Mouse (Mus musculus) embryonic facial prominence, embryonic 15.5 days (tissue): ENCODE data around the gene Med13. TPM values are rescaled to one million over a fixed set of nuclear protein-coding genes. Genes with fewer than 3 reads are reported as not detected.

Experiments
- ATAC-seq: fragments of 200-750 bp; cut with Nextera tagmentation; 2 replicates; pipeline ENCODE4 v1.8.0; 2017; ENCODE audit warnings: low read depth, moderate TSS enrichment; ENCODE audit not compliant: insufficient number of reproducible peaks, low FRiP score, low TSS enrichment
- H3K27ac ChIP-seq: fragments of 300-500 bp; sonication (generic); replicated peaks from 2 replicates; pipeline ENCODE4 v1.5.1; 2015; ENCODE audit warnings: mild to moderate bottlenecking, inconsistent platforms
- H3K27me3 ChIP-seq: fragments of 300-500 bp; sonication (generic); 2 replicates; pipeline ENCODE4 v1.6.1; 2015; ENCODE audit warnings: inconsistent platforms
- H3K36me3 ChIP-seq: fragments of 300-500 bp; sonication (generic); 2 replicates; pipeline ENCODE4 v1.6.1; 2015; ENCODE audit warnings: mild to moderate bottlenecking, inconsistent platforms
- H3K4me1 ChIP-seq: fragments of 300-500 bp; sonication (generic); 2 replicates; pipeline ENCODE4 v1.6.1; 2015; ENCODE audit warnings: inconsistent platforms
- H3K4me2 ChIP-seq: fragments of 300-500 bp; sonication (generic); replicated peaks from 2 replicates; pipeline ENCODE4 v1.6.1; 2015; ENCODE audit warnings: mild to moderate bottlenecking, inconsistent platforms
- H3K4me3 ChIP-seq: fragments of 300-500 bp; sonication (generic); replicated peaks from 2 replicates; pipeline ENCODE4 v1.5.1; 2015; ENCODE audit warnings: mild to moderate bottlenecking, inconsistent platforms
- H3K9ac ChIP-seq: fragments of 300-500 bp; sonication (generic); 2 replicates; pipeline ENCODE4 v1.6.1; 2015; ENCODE audit warnings: inconsistent platforms
- H3K9me3 ChIP-seq: fragments of 300-500 bp; sonication (generic); replicated peaks from 2 replicates; pipeline ENCODE4 v1.6.1; 2016; ENCODE audit warnings: inconsistent platforms
- WGBS: fragments of 180-500 bp; shearing (Covaris S2); methylation state at CpG from one replicate; pipeline ENCODE4 v1.1.7; 2015; 5-methylcytosine and 5-hydroxymethylcytosine counted together
- polyA plus RNA-seq: library from polyadenylated mRNA; unstranded; fragments of >200 nt; fragmentation: Nextera tagmentation; extraction: Ambion mirVana; gene quantifications from 2 replicates; pipeline ENCODE4 v1.2.1, GENCODE M21; 2015

Med13 gene
- polyA plus RNA-seq, result 9.4 and 10.8 TPM in 2 replicates

DNA sequence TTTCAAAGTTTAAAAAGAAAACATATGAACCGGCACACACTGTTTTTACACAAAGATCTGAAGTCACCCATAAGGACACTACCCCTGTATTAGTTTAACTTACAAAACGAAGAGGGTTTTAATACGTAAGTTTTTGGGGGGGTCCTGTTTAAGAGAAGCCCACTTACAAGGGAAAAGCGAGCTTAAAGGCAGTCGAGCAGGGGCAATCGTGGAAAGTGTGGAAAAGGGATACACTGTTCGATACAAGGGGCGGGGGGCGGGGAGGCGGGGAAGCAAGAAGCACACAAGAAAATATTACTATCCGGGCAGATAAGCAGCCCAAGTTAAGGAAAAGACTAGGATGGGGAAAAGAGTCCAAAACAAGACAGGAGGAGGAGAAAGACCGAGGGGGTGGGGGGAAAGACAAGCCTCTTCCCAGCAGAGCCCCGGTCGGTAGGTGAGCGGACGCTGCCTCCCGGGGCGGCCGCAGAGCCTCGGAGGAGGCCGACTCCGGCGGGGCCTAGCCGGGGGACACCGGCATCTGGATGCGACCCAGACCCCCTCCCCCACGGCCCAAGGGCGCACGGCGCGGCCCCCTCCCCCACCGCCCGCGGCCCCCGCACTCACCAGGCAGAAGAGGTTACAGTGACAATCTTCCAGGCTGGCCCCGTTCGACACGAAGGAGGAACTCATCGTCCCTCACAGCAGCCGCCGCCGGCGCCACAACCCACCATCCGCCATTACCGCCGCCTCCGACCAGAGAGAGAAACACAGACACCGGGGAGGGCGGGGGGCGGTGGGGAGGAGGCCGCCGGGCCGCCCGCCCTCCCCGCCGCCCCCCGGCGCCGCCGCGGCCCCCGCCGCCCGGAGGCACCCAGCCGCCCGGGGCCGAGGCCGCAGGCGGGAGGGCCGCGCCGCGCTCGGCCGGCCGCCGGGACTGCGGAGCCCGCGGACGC lies at the start of gene Med13:
Med13 (minus strand) TSS at position 749 of the 935 bp plus-strand sequence.
- Histone ChIP-seq H3K36me3 (0 out of 2 replicates have a peak, but pooled peaks cover 4% of the 10 kb centered on the region), H3K9me3 (no peaks in the 10 kb centered on the region), H3K4me2 (peak within 1 kb of the TSS; percentile 65), H3K4me1 (peaks cover 15% of the 10 kb centered on the region; the same call in 1 of the 2 replicates), H3K9ac (peak within 1 kb of the TSS; percentile 96), H3K27ac (peak within 1 kb of the TSS; percentile 98), H3K27me3 (no peaks in the 10 kb centered on the region), H3K4me3 (peak within 1 kb of the TSS; percentile 92)
- ATAC-seq, result peak; percentile 45
- under 1% methylated on average over 65 of the region's 81 CpGs for WGBS

DNA sequence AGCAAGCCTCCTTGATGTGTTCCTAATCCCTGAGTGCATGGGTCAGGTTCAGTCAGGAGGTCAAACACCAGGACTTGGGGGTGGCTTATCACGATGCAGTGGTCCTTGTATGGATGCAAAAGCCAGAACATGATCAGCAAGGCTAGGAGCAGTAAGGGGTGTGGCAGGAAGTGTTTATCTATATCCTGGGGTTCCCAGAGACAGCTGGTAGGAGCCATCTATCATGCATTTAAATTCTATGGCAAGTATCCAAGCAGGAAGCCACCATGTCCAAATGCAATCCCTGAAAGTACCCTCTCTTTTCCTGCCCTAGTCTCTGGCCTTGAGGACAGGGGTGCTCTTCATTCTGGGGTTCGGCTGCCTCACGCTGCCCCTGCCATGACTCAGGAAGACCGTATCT lies 47.2 kb upstream of the Med13 start:
- no peak overlapping the region for H3K4me3 ChIP-seq
- H3K27ac ChIP-seq, result no peak overlapping the region
- 74% methylated on average over 4 of the region's 4 CpGs for WGBS
- no peak for ATAC-seq
- no peaks in the 10 kb centered on the region for H3K27me3 ChIP-seq
- H3K9me3 ChIP-seq, result no peaks in the 10 kb centered on the region
- H3K36me3 ChIP-seq, result no peaks in the 10 kb centered on the region
- H3K4me1 ChIP-seq, result peaks cover 4% of the 10 kb centered on the region; the same call in 1 of the 2 replicates
- no peak overlapping the region for H3K4me2 ChIP-seq
- H3K9ac ChIP-seq, result no peak overlapping the region

DNA sequence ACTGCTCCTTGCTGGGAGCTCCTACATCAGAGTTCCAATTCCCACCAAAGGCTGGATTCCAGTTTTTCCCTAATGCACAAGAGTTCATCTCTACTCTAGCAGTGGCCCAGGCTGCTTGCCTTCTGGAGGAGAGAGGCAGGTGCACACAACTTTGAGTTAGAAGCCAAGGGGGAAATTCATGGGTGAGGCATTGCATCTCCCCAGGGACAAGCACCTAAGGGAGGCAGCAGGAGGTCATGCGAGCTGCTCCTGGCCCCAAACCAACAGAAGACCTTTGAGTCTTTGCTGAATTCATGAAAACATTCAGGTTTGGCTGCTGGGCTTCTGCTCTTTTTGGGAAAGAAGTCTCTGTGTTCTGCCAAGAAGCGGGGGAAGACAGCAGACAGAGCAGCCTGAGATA lies 46.4 kb upstream of the Med13 start:
- no peak overlapping the region for H3K4me3 ChIP-seq
- no peak overlapping the region for H3K9ac ChIP-seq
- peaks cover 4% of the 10 kb centered on the region; the same call in 1 of the 2 replicates for H3K4me1 ChIP-seq
- 71% methylated on average over 2 of the region's 2 CpGs for WGBS
- no peaks in the 10 kb centered on the region for H3K36me3 ChIP-seq
- no peak for ATAC-seq
- no peaks in the 10 kb centered on the region for H3K27me3 ChIP-seq
- no peak overlapping the region for H3K4me2 ChIP-seq
- no peaks in the 10 kb centered on the region for H3K9me3 ChIP-seq
- no peak overlapping the region for H3K27ac ChIP-seq

DNA sequence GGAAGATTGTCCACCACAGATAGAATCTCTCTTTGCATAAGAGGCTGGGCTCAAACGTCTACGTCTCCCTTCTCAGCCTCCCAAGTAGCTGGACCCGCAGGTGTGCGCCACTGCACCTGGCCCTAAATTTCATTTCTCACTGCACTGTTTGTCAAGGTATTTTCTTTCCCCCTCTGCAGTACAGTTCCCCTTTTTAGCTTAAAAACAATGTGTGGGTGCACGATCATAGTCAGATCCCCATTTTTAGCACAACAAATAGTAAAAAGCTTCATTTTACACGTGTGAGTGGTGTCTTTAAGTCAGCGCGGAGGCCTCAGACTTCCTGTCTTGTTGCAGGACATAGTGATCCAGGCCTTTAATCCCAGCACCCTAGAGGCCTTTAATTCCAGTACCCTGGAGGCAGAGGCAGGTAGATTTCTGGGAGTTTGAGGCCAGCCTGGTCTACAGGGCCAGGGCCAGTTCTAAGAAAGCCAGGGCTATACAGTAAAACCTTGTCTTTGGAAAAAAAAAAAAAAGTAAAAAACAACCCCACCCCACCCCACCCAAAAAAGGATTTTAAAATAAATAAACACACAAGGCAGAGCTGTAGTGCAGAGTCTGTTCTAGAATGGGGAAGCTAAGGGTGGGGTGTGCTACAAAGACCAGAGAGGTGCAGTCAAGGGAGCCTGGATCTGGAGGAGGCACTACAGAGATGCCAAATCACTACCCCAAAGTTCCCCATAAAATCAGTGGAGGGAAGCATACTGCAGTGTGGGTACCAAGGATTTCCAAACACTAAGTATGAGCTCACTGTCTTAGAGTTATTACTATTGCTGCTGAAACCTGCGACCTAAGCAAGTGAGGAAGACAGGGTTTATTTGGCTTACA lies 42.1 kb upstream of the Med13 start:
- WGBS, result 80% methylated on average over 9 of the region's 9 CpGs
- Histone ChIP-seq H3K9ac (no peak overlapping the region), H3K4me1 (peaks cover 9% of the 10 kb centered on the region), H3K27ac (no peak overlapping the region), H3K36me3 (no peaks in the 10 kb centered on the region), H3K4me3 (no peak overlapping the region), H3K27me3 (no peaks in the 10 kb centered on the region), H3K9me3 (no peaks in the 10 kb centered on the region), H3K4me2 (no peak overlapping the region)
- ATAC-seq, result no peak

DNA sequence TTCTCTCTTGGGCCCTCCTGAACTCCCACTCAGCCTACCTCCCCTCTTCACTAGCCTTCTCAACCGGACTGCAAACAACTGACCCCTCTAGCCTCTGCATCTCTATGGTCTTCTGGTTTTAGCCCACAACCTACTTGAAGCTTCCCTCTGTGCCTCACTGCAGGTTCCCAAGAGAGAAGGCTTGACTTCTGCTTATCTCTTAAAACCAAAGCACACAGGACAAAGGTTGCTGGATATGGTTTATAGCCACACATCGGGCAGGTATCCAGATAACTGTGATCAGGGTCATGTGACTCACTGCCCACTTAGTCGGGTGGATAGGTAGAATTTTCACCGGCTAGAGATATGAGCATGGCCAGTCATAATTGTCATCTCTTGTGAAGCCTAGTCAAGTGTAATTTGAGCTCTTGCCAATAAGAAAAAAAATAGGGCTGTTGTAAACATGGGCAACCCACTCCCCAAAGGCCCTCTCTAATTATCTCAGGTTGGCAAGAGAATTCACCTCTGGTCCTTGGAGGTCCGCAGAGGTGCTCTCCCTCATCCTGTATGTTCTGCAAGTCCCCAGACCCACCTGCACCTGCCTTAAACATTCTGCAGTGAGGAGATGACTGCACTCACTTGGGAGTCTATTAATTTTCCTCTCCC lies 39.7 kb upstream of the Med13 start:
- Histone ChIP-seq H3K4me1 (peaks cover 6% of the 10 kb centered on the region), H3K36me3 (no peaks in the 10 kb centered on the region), H3K27ac (no peak overlapping the region), H3K27me3 (no peaks in the 10 kb centered on the region), H3K4me3 (no peak overlapping the region), H3K9ac (no peak overlapping the region), H3K9me3 (no peaks in the 10 kb centered on the region), H3K4me2 (no peak overlapping the region)
- ATAC-seq, result no peak
- WGBS, result 71% methylated on average over 5 of the region's 5 CpGs

DNA sequence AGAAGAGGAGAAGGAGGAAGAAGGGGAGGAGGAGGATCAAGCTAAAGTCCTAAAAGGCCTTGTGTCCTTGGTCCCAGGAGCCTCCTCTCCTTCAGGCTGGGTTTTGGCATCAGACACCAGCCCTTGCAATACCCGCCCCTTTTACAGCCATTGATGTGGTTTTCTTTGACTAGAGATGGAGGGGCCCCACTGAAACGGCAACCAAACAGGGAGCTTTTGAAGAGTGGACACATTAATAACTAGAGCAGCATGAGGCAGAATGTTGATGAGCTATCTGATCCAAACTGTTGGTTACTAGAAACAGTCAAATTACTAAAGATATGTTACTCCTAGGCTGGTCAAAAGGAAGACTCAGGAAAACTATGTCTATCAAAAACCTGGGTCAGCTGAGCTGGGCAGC lies 39.1 kb upstream of the Med13 start:
- Histone ChIP-seq H3K36me3 (no peaks in the 10 kb centered on the region), H3K27me3 (no peaks in the 10 kb centered on the region), H3K4me2 (no peak overlapping the region), H3K4me3 (no peak overlapping the region), H3K4me1 (peaks cover 6% of the 10 kb centered on the region), H3K9me3 (no peaks in the 10 kb centered on the region), H3K27ac (no peak overlapping the region), H3K9ac (no peak overlapping the region)
- WGBS, result 25% methylated on average over 2 of the region's 2 CpGs
- no peak for ATAC-seq

DNA sequence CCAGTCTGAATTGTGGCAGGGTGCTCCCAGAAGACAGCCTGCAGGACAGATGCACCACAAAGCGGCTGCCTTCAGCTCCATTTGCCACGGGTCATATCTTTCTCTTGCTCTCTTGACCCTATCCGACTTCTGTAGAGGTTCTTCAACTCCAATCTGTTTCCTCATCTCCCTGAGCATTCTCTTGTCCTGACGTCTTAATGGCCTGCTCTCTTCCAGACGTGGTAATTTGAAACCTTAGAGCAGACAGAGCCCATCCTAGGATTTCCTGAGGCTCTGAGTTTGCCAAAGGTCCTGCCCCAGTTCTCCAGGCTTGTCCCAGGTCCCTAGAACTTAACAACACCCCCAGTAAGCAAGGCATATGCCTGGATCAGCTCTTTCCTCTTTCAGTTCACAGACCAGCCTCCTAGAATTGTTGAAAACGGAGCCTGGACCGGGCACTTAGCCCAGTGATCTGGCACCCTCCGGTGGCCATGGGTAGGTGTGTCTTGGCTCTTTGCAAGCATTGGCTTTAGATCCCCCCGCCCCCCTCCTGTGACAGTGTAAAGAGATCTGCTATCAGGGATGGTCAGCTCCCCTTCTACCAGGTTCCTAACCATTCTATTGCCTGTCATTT lies 38.2 kb upstream of the Med13 start:
- no peak overlapping the region for H3K4me3 ChIP-seq
- 0 out of 2 replicates have a peak overlapping the region, but pooled peaks have one; percentile 12 for H3K4me2 ChIP-seq
- whole genome bisulfite sequencing, result 8% methylated on average over 9 of the region's 9 CpGs
- H3K27me3 ChIP-seq, result no peaks in the 10 kb centered on the region
- peaks cover 6% of the 10 kb centered on the region for H3K4me1 ChIP-seq
- no peak overlapping the region for H3K27ac ChIP-seq
- H3K36me3 ChIP-seq, result no peaks in the 10 kb centered on the region
- no peak overlapping the region for H3K9ac ChIP-seq
- no peaks in the 10 kb centered on the region for H3K9me3 ChIP-seq
- ATAC-seq, result no peak

DNA sequence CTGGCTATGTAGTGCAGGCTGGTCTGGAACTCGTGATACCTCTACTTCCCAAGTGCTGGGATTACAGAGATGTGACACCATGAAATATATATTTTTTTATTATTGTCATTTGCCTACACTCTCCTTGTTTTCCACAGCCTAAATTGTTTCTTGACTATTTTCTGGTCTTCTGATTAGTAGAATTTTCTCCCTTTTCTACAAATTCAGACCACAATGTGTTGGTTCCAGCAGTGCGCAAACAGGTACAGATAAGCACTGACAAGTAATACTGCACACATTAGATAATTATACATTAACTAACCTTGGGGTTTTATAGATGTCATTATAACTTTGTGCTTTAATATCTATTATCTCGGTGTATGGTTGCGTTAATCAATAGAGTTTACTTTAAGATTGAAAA lies 37.7 kb upstream of the Med13 start:
- Histone ChIP-seq H3K4me1 (peaks cover 6% of the 10 kb centered on the region), H3K27ac (no peak overlapping the region), H3K27me3 (no peaks in the 10 kb centered on the region), H3K4me3 (no peak overlapping the region), H3K9me3 (no peaks in the 10 kb centered on the region), H3K9ac (no peak overlapping the region), H3K36me3 (no peaks in the 10 kb centered on the region), H3K4me2 (no peak overlapping the region)
- no peak for ATAC-seq
- 86% methylated on average over 4 of the region's 4 CpGs for WGBS

DNA sequence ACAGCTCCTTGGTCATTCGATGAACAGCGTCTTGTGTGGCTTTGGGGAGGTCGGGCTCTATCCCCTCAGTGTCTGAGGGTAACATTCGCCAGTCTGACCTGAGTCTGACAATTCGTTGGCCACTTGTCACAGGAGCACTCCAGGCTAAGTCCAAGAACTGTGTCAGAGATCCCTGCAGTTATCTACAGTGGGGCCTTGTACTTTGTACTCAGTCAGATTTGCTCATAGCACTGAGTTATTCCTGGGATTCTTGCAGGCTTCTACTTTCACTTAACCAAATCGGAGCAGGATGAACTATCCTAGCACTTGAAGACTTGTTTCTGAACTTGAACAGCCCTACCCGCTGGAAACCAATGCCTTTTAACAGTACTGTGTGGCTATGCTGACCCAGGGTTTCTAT lies 34.3 kb upstream of the Med13 start:
- Histone ChIP-seq H3K9me3 (no peaks in the 10 kb centered on the region), H3K27me3 (no peaks in the 10 kb centered on the region), H3K4me3 (no peak overlapping the region), H3K9ac (no peak overlapping the region), H3K4me2 (no peak overlapping the region), H3K27ac (no peak overlapping the region), H3K4me1 (peaks cover 6% of the 10 kb centered on the region), H3K36me3 (no peaks in the 10 kb centered on the region)
- ATAC-seq, result no peak
- WGBS, result 86% methylated on average over 7 of the region's 7 CpGs

DNA sequence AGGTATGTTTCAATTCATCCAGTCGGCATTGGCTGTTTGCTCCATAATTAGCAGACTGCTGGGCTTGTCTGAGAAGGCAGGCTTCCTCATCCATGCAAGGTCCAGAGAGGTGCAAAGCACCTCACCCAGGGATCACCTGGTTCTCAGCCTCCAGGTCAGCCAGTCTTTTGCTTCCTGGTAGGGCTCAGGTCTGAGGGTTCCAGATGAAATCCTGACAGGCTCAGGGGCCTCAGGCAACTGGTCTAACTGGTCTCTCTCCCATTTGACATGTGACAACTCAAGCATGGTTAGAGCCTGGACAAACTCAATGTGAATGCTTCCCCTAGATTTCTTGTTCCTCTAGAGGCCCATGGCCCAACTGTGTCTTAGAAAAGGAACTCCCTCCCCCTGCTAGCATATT lies 32.9 kb upstream of the Med13 start:
- H3K36me3 ChIP-seq, result no peaks in the 10 kb centered on the region
- H3K9ac ChIP-seq, result no peak overlapping the region
- no peaks in the 10 kb centered on the region for H3K9me3 ChIP-seq
- no peaks in the 10 kb centered on the region for H3K4me1 ChIP-seq
- 38% methylated on average over 1 of the region's 1 CpGs for WGBS
- no peaks in the 10 kb centered on the region for H3K27me3 ChIP-seq
- H3K4me3 ChIP-seq, result no peak overlapping the region
- H3K27ac ChIP-seq, result no peak overlapping the region
- no peak overlapping the region for H3K4me2 ChIP-seq
- no peak for ATAC-seq
